Mouse (Mus musculus): Measurements from ENCODE around the gene Galc. TPM values are rescaled to one million over a fixed set of nuclear protein-coding genes. Genes with fewer than 3 reads are reported as not detected.

Gene Galc
- total and polyA plus RNA-seq, 2 experiments from 2014 or later = 11.1 to 11.7 TPM

DNA sequence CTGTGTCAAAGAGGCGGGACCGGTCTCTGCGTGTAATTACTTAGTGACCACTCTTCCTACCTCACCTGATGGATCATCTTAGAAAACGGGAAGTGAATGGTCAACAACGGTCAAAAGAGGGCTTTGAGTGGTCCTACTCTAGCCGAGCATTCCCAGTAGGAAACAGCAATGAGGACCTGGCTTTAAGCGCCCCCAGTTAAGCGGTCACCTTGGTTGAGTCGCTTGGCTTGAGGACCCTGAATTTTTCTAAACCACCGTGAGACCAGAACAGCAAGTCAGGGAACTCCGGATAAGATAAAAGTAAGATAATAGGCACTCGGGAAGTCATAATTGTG is 226 bp upstream of the Galc start:
- H3K9ac ChIP-seq (replicated peaks; ENCODE audit: low read length, poor library complexity, severe bottlenecking) = peak overlapping the region; percentile 93
- 2% methylated on average over 12 of the region's 12 CpGs for WGBS
- H3K4me1 ChIP-seq (ENCODE audit: insufficient read depth, low read length) = no peaks in the 10 kb centered on the region
- peak overlapping the region; percentile 95; the same call in 1 of the 2 replicates for H3K27ac ChIP-seq (ENCODE audit: low read depth, low read length)
- no peak for TF ChIP-seq CTCF (IDR thresholded peaks at IDR 0.05)
- no peaks in the 10 kb centered on the region for H3K27me3 ChIP-seq (ENCODE audit: insufficient read depth, low read length)
- H3K4me2 ChIP-seq (ENCODE audit: low read depth, low read length, poor library complexity, severe bottlenecking) = peak overlapping the region; percentile 67
- H3K4me3 ChIP-seq (ENCODE audit: low read depth, low read length) = peak overlapping the region; percentile 82
- DNase-seq (ENCODE audit: low spot score) (no peak), ATAC-seq (ENCODE audit: low FRiP score) (no peak; the same call in 1 of the 2 replicates)
- no peaks in the 10 kb centered on the region for H3K9me3 ChIP-seq (ENCODE audit: low read length)
- H3K36me3 ChIP-seq (ENCODE audit: insufficient read depth, low read length) = no peaks in the 10 kb centered on the region; the same call in 1 of the 2 replicates

DNA sequence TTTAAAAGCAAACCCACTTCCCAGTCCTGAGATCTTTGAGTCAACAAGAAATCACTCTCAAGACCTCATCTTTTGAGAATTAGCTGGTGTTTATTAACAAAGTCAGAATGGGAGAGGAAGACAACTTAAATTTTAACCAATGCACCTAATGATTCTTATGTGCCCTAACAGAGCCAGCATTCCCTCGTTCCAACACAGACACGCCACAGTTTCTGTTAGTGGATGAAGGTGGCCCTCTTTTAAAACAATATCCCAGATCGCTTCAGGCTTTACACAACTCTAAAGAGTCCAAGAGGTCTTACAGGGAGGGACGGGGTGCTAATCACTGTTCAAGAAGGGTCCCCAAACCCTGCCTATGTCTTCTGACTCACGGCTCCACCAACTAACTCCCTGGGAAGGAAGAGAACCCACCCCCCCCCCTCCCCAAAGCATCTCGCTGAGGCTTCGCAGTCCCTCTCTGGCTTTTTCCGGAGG is 851 bp downstream of the Galc start:
- Histone ChIP-seq H3K4me1 (ENCODE audit: insufficient read depth, low read length) (no peaks in the 10 kb centered on the region), H3K9me3 (ENCODE audit: low read length) (no peaks in the 10 kb centered on the region), H3K4me2 (ENCODE audit: low read depth, low read length, poor library complexity, severe bottlenecking) (peak overlapping the region; percentile 67), H3K27me3 (ENCODE audit: insufficient read depth, low read length) (no peaks in the 10 kb centered on the region), H3K27ac (ENCODE audit: low read depth, low read length) (peak overlapping the region; percentile 95), H3K9ac (replicated peaks; ENCODE audit: low read length, poor library complexity, severe bottlenecking) (peak overlapping the region; percentile 93), H3K4me3 (ENCODE audit: low read depth, low read length) (peak overlapping the region; percentile 82), H3K36me3 (ENCODE audit: insufficient read depth, low read length) (no peaks in the 10 kb centered on the region; the same call in 1 of the 2 replicates)
- under 1% methylated on average over 8 of the region's 8 CpGs for WGBS
- TF ChIP-seq CTCF (IDR thresholded peaks at IDR 0.05) = no peak
- ATAC-seq (ENCODE audit: low FRiP score) = no peak
- DNase-seq (ENCODE audit: low spot score) = no peak

DNA sequence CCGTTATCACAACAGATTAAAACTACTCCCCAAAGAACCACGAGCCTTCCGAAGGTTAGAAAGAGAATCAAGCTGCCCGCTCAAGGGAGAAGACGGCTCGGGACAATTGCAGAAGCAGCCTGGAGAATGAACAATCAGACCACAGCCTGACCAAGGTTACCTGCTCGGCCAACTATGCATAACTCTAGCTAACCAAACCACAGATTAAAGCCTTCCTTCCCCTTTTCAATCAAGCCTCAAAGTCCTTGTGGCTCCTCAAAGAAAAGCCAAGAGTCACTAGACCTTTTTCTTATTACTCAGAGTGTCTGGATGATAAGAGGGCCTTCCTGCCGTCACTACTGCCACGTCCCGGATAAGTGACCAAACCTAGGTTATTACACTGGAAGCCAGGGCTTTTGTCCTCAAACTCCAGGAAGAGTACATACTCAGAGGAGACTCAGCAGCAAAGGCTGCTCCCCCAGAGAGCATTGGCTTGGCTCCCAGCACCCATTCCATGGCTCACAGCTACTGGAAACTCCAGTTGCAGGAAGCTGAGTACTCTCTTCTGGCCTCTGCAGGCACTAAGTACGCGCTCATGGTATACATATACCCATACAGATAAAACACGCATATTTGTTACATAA is 3.8 kb downstream of the Galc start:
- Histone ChIP-seq H3K9me3 (ENCODE audit: low read length) (no peaks in the 10 kb centered on the region), H3K27me3 (ENCODE audit: insufficient read depth, low read length) (no peaks in the 10 kb centered on the region), H3K27ac (ENCODE audit: low read depth, low read length) (no peak overlapping the region), H3K9ac (replicated peaks; ENCODE audit: low read length, poor library complexity, severe bottlenecking) (no peak overlapping the region), H3K36me3 (ENCODE audit: insufficient read depth, low read length) (no peaks in the 10 kb centered on the region; the same call in 1 of the 2 replicates), H3K4me1 (ENCODE audit: insufficient read depth, low read length) (no peaks in the 10 kb centered on the region), H3K4me2 (ENCODE audit: low read depth, low read length, poor library complexity, severe bottlenecking) (no peak overlapping the region), H3K4me3 (ENCODE audit: low read depth, low read length) (no peak overlapping the region)
- TF ChIP-seq CTCF (IDR thresholded peaks at IDR 0.05) = no peak
- ATAC-seq (ENCODE audit: low FRiP score) = no peak
- 86% methylated on average over 13 of the region's 13 CpGs for WGBS
- no peak for DNase-seq (ENCODE audit: low spot score)

DNA sequence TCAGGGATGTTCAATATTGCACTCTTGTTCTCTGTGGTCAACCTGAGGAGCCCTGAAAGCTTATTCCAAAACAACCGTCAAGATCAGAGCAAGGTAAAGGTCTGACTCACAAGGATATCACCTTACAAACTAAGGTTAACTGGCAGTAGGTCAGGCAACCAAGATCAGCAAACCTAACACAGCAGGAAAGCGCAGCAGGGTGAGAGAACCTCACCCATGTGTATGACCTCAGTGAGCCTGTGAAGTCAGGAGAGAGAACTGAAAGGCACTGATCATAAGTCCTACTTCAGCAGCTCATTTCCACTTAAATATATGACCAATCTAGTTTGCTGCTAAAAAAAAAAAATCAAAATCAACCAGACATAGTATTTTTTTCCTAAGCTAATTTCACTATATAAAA is 6.8 kb downstream of the Galc start:
- Histone ChIP-seq H3K9me3 (ENCODE audit: low read length) (no peaks in the 10 kb centered on the region), H3K36me3 (ENCODE audit: insufficient read depth, low read length) (peaks cover 6% of the 10 kb centered on the region), H3K4me3 (ENCODE audit: low read depth, low read length) (no peak overlapping the region), H3K4me1 (ENCODE audit: insufficient read depth, low read length) (no peaks in the 10 kb centered on the region), H3K9ac (replicated peaks; ENCODE audit: low read length, poor library complexity, severe bottlenecking) (no peak overlapping the region), H3K4me2 (ENCODE audit: low read depth, low read length, poor library complexity, severe bottlenecking) (no peak overlapping the region), H3K27me3 (ENCODE audit: insufficient read depth, low read length) (no peaks in the 10 kb centered on the region), H3K27ac (ENCODE audit: low read depth, low read length) (no peak overlapping the region)
- no peak for TF ChIP-seq CTCF (IDR thresholded peaks at IDR 0.05)
- DNase-seq (ENCODE audit: low spot score) (no peak), ATAC-seq (ENCODE audit: low FRiP score) (no peak)
- WGBS = 85% methylated on average over 2 of the region's 2 CpGs

DNA sequence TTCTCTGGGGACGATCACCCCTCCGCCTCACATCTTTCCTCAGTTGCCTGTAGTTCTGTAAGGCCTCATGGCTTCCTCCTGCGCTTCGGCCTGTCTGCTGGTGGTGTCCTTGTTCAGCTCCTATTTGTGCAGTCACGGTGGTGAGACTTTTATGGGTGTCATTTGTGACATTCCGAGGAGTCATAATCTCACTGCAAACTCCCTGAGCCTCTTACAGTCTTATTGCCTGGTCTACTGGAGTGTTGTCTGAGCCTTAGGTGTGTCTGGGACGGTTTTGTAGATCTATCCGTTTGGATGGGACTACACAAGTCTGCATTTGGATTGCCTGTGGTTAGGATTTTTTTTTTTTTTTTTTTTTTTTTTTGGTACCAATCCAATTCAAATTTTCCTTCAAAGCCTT is 8.9 kb downstream of the Galc start:
- Histone ChIP-seq H3K9me3 (ENCODE audit: low read length) (no peaks in the 10 kb centered on the region), H3K27ac (ENCODE audit: low read depth, low read length) (no peak overlapping the region), H3K4me1 (ENCODE audit: insufficient read depth, low read length) (no peaks in the 10 kb centered on the region), H3K9ac (replicated peaks; ENCODE audit: low read length, poor library complexity, severe bottlenecking) (no peak overlapping the region), H3K27me3 (ENCODE audit: insufficient read depth, low read length) (no peaks in the 10 kb centered on the region), H3K4me3 (ENCODE audit: low read depth, low read length) (no peak overlapping the region), H3K36me3 (ENCODE audit: insufficient read depth, low read length) (peaks cover 6% of the 10 kb centered on the region), H3K4me2 (ENCODE audit: low read depth, low read length, poor library complexity, severe bottlenecking) (no peak overlapping the region)
- TF ChIP-seq CTCF (IDR thresholded peaks at IDR 0.05) = no peak
- WGBS = 92% methylated on average over 8 of the region's 8 CpGs
- ATAC-seq (ENCODE audit: low FRiP score) (no peak), DNase-seq (ENCODE audit: low spot score) (no peak)

DNA sequence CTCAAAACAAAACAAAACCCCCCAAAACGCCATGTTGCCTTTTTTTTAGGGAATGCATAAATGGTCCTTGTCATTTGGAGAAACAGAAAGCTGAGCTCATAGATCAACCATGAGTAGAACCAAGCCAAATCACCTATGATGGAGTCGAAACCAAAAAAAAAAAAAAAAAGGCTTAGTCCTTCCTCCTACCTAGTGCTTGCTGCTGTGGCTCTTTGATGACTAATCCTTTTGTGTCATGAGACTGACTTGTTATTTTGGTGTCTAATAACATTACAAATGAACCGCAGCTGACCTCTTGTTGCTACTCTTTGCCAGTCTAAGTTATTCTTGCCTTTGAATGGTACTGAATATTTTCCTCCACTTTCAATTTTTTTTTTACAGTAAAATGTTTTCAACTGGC is 9.6 kb downstream of the Galc start:
- no peak overlapping the region for H3K4me2 ChIP-seq (ENCODE audit: low read depth, low read length, poor library complexity, severe bottlenecking)
- peaks cover 6% of the 10 kb centered on the region for H3K36me3 ChIP-seq (ENCODE audit: insufficient read depth, low read length)
- no peak overlapping the region for H3K4me3 ChIP-seq (ENCODE audit: low read depth, low read length)
- WGBS = 62% methylated on average over 3 of the region's 3 CpGs
- no peak overlapping the region for H3K27ac ChIP-seq (ENCODE audit: low read depth, low read length)
- ATAC-seq (ENCODE audit: low FRiP score) (no peak), DNase-seq (ENCODE audit: low spot score) (no peak)
- no peak for TF ChIP-seq CTCF (IDR thresholded peaks at IDR 0.05)
- H3K4me1 ChIP-seq (ENCODE audit: insufficient read depth, low read length) = no peaks in the 10 kb centered on the region
- H3K27me3 ChIP-seq (ENCODE audit: insufficient read depth, low read length) = no peaks in the 10 kb centered on the region
- no peaks in the 10 kb centered on the region for H3K9me3 ChIP-seq (ENCODE audit: low read length)
- H3K9ac ChIP-seq (replicated peaks; ENCODE audit: low read length, poor library complexity, severe bottlenecking) = no peak overlapping the region
